Mouse (Mus musculus) thymus, adult 2 months (tissue): Measurements from ENCODE around the gene Pcbd2. TPM values are rescaled to one million over a fixed set of nuclear protein-coding genes. Genes with fewer than 3 reads are reported as not detected.

Source experiments
- DNase-seq: peaks from one replicate; pipeline ENCODE4 v3.0.0; 2021
- H3K27ac ChIP-seq: fragments of 200-500 bp; 2 replicates; pipeline ENCODE4 v1.5.1; 2012; ENCODE audit warnings: low read length, control low read depth; ENCODE audit not compliant: control insufficient read depth, insufficient read depth
- H3K27me3 ChIP-seq: fragments of 200-500 bp; 2 replicates; pipeline ENCODE4 v1.6.1; 2012; ENCODE audit warnings: mild to moderate bottlenecking, low read length, moderate library complexity, mixed read lengths; ENCODE audit not compliant: control insufficient read depth, insufficient read depth
- H3K36me3 ChIP-seq: fragments of 200-500 bp; 2 replicates; pipeline ENCODE4 v1.6.1; 2012; ENCODE audit warnings: mild to moderate bottlenecking, low read length, moderate library complexity; ENCODE audit not compliant: control insufficient read depth, insufficient read depth
- H3K4me1 ChIP-seq: fragments of 200-500 bp; replicated peaks from 2 replicates; pipeline ENCODE4 v1.6.1; 2012; ENCODE audit warnings: low read length; ENCODE audit not compliant: control insufficient read depth, insufficient read depth
- H3K4me3 ChIP-seq: fragments of 200-500 bp; 2 replicates; pipeline ENCODE4 v1.5.1; 2012; ENCODE audit warnings: mild to moderate bottlenecking, low read length, control low read depth, moderate library complexity; ENCODE audit not compliant: control insufficient read depth, insufficient read depth
- CTCF ChIP-seq: fragments of 200-500 bp; IDR thresholded peaks from 2 replicates; pipeline ENCODE4 v1.5.1; 2012; ENCODE audit warnings: mild to moderate bottlenecking, control low read depth, low read length, moderate library complexity, borderline replicate concordance; ENCODE audit not compliant: control insufficient read depth, poor library complexity, insufficient read depth; ENCODE audit errors: extremely low read depth
- POLR2A ChIP-seq: fragments of 200-500 bp; IDR thresholded peaks from 2 replicates; pipeline ENCODE4 v1.6.1; 2012; ENCODE audit warnings: mild to moderate bottlenecking, low read length, control low read depth, moderate library complexity; ENCODE audit not compliant: control insufficient read depth, poor library complexity, insufficient read depth; ENCODE audit errors: extremely low read depth
- WGBS: fragments of 180-500 bp; shearing (Covaris S2); methylation state at CpG from one replicate; pipeline ENCODE4 v1.1.7; 2018; 5-methylcytosine and 5-hydroxymethylcytosine counted together
- polyA plus RNA-seq: library from polyadenylated mRNA; depleted of rRNA; stranded (reverse); fragments of >200 nt; gene quantifications from 2 replicates; pipeline ENCODE4 v1.2.3, GENCODE M21; 2012

Gene Pcbd2
- polyA plus RNA-seq, 1 experiment, result 18.2 TPM

GRCm38 (mm10) chr13:55715908-55716510, 11.2 kb upstream of the Pcbd2 start:
- peaks cover 5% of the 10 kb centered on the region; the same call in 1 of the 2 replicates for H3K36me3 ChIP-seq
- 35% methylated on average over 7 of the region's 7 CpGs for WGBS
- DNase-seq, result peak; percentile 43
- peaks cover 18% of the 10 kb centered on the region for H3K4me1 ChIP-seq
- H3K27ac ChIP-seq, result peak overlapping the region; percentile 20; the same call in 1 of the 2 replicates
- H3K27me3 ChIP-seq, result no peaks in the 10 kb centered on the region
- TF ChIP-seq POLR2A (no peak), CTCF (no peak)
- H3K4me3 ChIP-seq, result no peak overlapping the region

GRCm38 (mm10) chr13:55721516-55721915, 5.7 kb upstream of the Pcbd2 start:
- no peak for TF ChIP-seq POLR2A
- no peak for TF ChIP-seq CTCF
- no peak for DNase-seq
- Histone ChIP-seq H3K36me3 (peaks cover 16% of the 10 kb centered on the region), H3K27ac (no peak overlapping the region), H3K27me3 (no peaks in the 10 kb centered on the region), H3K4me3 (no peak overlapping the region), H3K4me1 (peaks cover 9% of the 10 kb centered on the region)
- 86% methylated on average over 8 of the region's 8 CpGs for WGBS

- H3K27ac ChIP-seq, result no peak overlapping the region
- peaks cover 5% of the 10 kb centered on the region for H3K4me1 ChIP-seq
- TF ChIP-seq CTCF (no peak), POLR2A (no peak)
- no peaks in the 10 kb centered on the region for H3K27me3 ChIP-seq
- 96% methylated on average over 2 of the region's 2 CpGs for WGBS
- no peak for DNase-seq
- no peak overlapping the region for H3K4me3 ChIP-seq
- H3K36me3 ChIP-seq, result peaks cover 16% of the 10 kb centered on the region
Measured at GRCm38 (mm10) chr13:55721995-55722394, 5.2 kb upstream of the Pcbd2 start.

GRCm38 (mm10) chr13:55726598-55727119, 509 bp upstream of the Pcbd2 start:
- no peak for DNase-seq
- 2% methylated on average over 4 of the region's 4 CpGs for WGBS
- H3K27ac ChIP-seq, result peak overlapping the region; percentile 84

GRCm38 (mm10) chr13:55727839-55728238, 671 bp downstream of the Pcbd2 start:
- DNase-seq, result peak; percentile 78
- WGBS, result under 1% methylated on average over 19 of the region's 19 CpGs

More at GRCm38 (mm10) chr13:55726598-55727119, 509 bp upstream of the Pcbd2 start:
- Histone ChIP-seq H3K4me1 (no peaks in the 10 kb centered on the region; the same call in 1 of the 2 replicates), H3K4me3 (peak overlapping the region; percentile 62), H3K27me3 (no peaks in the 10 kb centered on the region), H3K36me3 (peaks cover 9% of the 10 kb centered on the region)
- no peak for TF ChIP-seq CTCF
- no peak for TF ChIP-seq POLR2A

GRCm38 (mm10) chr13:55730716-55731115, 3.5 kb downstream of the Pcbd2 start:
- Histone ChIP-seq H3K4me1 (no peaks in the 10 kb centered on the region; the same call in 1 of the 2 replicates), H3K36me3 (no peaks in the 10 kb centered on the region), H3K27me3 (no peaks in the 10 kb centered on the region), H3K27ac (no peak overlapping the region), H3K4me3 (no peak overlapping the region)
- DNase-seq, result no peak
- 97% methylated on average over 7 of the region's 7 CpGs for WGBS
- no peak for TF ChIP-seq POLR2A
- no peak for TF ChIP-seq CTCF

More at GRCm38 (mm10) chr13:55727839-55728238, 671 bp downstream of the Pcbd2 start:
- H3K36me3 ChIP-seq, result peaks cover 6% of the 10 kb centered on the region; the same call in 1 of the 2 replicates
- TF ChIP-seq CTCF (no peak), POLR2A (no peak)
- H3K27me3 ChIP-seq, result no peaks in the 10 kb centered on the region
- no peaks in the 10 kb centered on the region; the same call in 1 of the 2 replicates for H3K4me1 ChIP-seq
- peak overlapping the region; percentile 62 for H3K4me3 ChIP-seq
- peak overlapping the region; percentile 84 for H3K27ac ChIP-seq

GRCm38 (mm10) chr13:55732121-55732520, 5.0 kb downstream of the Pcbd2 start:
- 81% methylated on average over 2 of the region's 2 CpGs for WGBS
- Histone ChIP-seq H3K27ac (no peak overlapping the region), H3K4me1 (no peaks in the 10 kb centered on the region)

More at GRCm38 (mm10) chr13:55732121-55732520, 5.0 kb downstream of the Pcbd2 start:
- no peak for DNase-seq
- Histone ChIP-seq H3K4me3 (no peak overlapping the region), H3K36me3 (no peaks in the 10 kb centered on the region), H3K27me3 (no peaks in the 10 kb centered on the region)
- TF ChIP-seq CTCF (no peak), POLR2A (no peak)
